Mouse (Mus musculus): ENCODE results near the gene Fyb.

DNA sequence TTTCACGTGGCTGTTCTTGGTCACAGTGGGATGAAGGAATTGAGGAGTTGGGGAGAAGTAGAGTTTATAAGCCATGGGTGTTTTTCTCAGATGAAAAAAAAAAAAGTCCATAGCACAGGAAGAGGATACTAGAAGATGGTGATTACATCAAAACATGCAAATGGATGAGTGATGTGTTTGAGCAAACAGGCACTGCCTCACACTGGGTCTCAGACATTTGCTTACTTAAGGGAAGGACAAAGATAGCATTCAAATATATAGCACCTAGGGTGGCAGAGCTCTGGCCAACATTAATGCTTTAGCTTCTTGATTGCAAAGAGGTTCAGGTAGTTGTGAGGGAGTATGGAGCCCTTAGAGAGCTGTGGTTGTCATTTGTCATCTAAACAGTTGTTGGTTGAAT lies 68.9 kb downstream of the Fyb start:
- TF ChIP-seq GATA1 (IDR thresholded peaks at IDR 0.05; ENCODE audit: borderline replicate concordance, low read length) = no peak
- no peak for TF ChIP-seq FLI1 (IDR thresholded peaks at IDR 0.05; ENCODE audit: low read length)
